Mouse (Mus musculus): ENCODE results near the gene Shc2.

- TF ChIP-seq CTCF (IDR thresholded peaks at IDR 0.05; ENCODE audit: low read depth, low read length): no peak
- TF ChIP-seq TAL1 (conservative IDR thresholded peaks at IDR 0.05; ENCODE audit: low read depth, low read length): no peak
- no peak for TF ChIP-seq GATA2 (IDR thresholded peaks at IDR 0.05; ENCODE audit: borderline replicate concordance, low read depth, low read length)
Observed at GRCm38 (mm10) chr10:79579781-79580180, 57.9 kb downstream of the Shc2 start.
